Comparison of ENCODE assay signal across 7 mouse cellular contexts in the genomic region with DNA sequence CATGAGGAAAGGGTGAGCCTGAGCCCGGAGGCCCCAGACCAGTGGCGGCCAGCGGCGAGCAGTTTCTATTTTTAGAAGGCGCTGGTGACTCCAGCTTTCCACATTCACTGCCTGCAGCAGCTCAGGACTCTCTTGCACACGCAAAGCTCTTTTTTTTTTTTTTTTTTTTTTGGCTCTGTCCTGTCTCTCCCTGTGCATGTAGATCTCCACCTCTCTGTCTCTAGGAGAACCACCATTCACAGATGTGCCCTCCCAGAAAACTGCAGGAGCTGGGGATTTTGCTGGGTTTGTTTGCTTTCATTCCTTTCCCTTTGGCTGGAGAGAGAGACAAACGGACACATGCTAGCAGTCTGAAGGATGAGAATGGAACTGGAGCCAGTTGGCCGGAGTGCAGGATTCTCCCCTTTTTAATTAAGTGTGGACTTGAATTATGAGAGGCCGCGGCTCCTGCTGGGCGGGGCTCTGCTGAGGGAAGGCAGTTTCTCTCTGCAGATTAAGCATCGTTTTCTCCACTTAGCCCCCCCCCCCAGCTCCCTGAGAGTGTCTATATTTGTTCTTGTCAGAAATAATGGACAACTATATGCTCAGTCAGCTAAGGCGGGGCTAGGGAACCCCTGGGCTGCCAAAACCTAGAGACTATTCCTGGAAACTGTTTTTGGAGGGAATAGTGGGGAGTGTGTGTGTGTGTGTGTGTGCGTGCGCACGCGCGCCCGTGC. TPM values are rescaled to one million over a fixed set of nuclear protein-coding genes. Genes with fewer than 3 reads are reported as not detected.
DNase-seq lines count a peak whose midpoint lies in the region; ATAC-seq and TF ChIP-seq lines count a peak whose summit lies in the region.

No protein-coding gene starts in this region.

- H3K9me3 ChIP-seq in E14TG2a.4 (ENCODE audit: low read length): no peaks in the 10 kb centered on the region
- H3K9me3 ChIP-seq in heart, embryonic 12.5 days (replicated peaks): 0 out of 2 replicates have a peak, but pooled peaks cover 4% of the 10 kb centered on the region
- no peaks in the 10 kb centered on the region for H3K9me3 ChIP-seq in midbrain, embryonic 15.5 days

- H3K36me3 ChIP-seq in E14TG2a.4 (ENCODE audit: insufficient read depth, low read length): 0 out of 2 replicates have a peak, but pooled peaks cover 2% of the 10 kb centered on the region
- no peaks in the 10 kb centered on the region for H3K36me3 ChIP-seq in heart, embryonic 12.5 days
- no peaks in the 10 kb centered on the region for H3K36me3 ChIP-seq in midbrain, embryonic 15.5 days (replicated peaks)

- ATAC-seq in heart, embryonic 12.5 days (ENCODE audit: insufficient number of reproducible peaks, low FRiP score): peak; percentile 52
- no peak for ATAC-seq in midbrain, embryonic 15.5 days (replicated peaks)

- no peak for TF ChIP-seq CTCF in E14TG2a.4 (conservative IDR thresholded peaks at IDR 0.05; ENCODE audit: low read length)

- peak; percentile 56 for DNase-seq in 416B (ENCODE audit: low read depth)
- peak; percentile 28 to 48 for DNase-seq in kidney, postnatal 36 days
- no peak for DNase-seq in T-cell, adult 2 months (ENCODE audit: low spot score)
- DNase-seq in thymus, postnatal 14 days: no peak

- peak overlapping the region; percentile 52 for H3K4me3 ChIP-seq in E14TG2a.4 (replicated peaks; ENCODE audit: low read length)
- H3K4me3 ChIP-seq in heart, embryonic 12.5 days: peak overlapping the region; percentile 27
- no peak overlapping the region for H3K4me3 ChIP-seq in midbrain, embryonic 15.5 days

- peaks cover 69% of the 10 kb centered on the region for H3K4me1 ChIP-seq in E14TG2a.4 (replicated peaks; ENCODE audit: low read depth, low read length)
- H3K4me1 ChIP-seq in heart, embryonic 12.5 days (replicated peaks): peaks cover 24% of the 10 kb centered on the region
- peaks cover 12% of the 10 kb centered on the region for H3K4me1 ChIP-seq in midbrain, embryonic 15.5 days

- peak overlapping the region; percentile 64 for H3K4me2 ChIP-seq in heart, embryonic 12.5 days
- H3K4me2 ChIP-seq in midbrain, embryonic 15.5 days: peak overlapping the region; percentile 20

- H3K27me3 ChIP-seq in E14TG2a.4 (ENCODE audit: insufficient read depth, low read length): peaks cover 8% of the 10 kb centered on the region; the same call in 1 of the 2 replicates
- H3K27me3 ChIP-seq in heart, embryonic 12.5 days (replicated peaks): peaks cover 18% of the 10 kb centered on the region
- H3K27me3 ChIP-seq in midbrain, embryonic 15.5 days (replicated peaks): peaks cover 24% of the 10 kb centered on the region

- H3K27ac ChIP-seq in heart, embryonic 12.5 days (ENCODE audit: poor library complexity, severe bottlenecking): peak overlapping the region; percentile 97
- no peak overlapping the region for H3K27ac ChIP-seq in midbrain, embryonic 15.5 days

- peak overlapping the region; percentile 56; the same call in 1 of the 2 replicates for H3K9ac ChIP-seq in heart, embryonic 12.5 days
- H3K9ac ChIP-seq in midbrain, embryonic 15.5 days: no peak overlapping the region

- WGBS in heart, embryonic 12.5 days: 27% methylated on average over 19 of the region's 19 CpGs
- WGBS in midbrain, embryonic 15.5 days: 35% methylated on average over 19 of the region's 19 CpGs

RNA-seq across cellular contexts. Expression of a gene that starts 5.8 kb away (rescaled TPM):
- 10.0 and 10.3 TPM in 2 replicates for polyA plus RNA-seq in heart, embryonic 12.5 days (2016; fragmentation: Nextera tagmentation; extraction: Ambion mirVana)
- polyA plus RNA-seq in midbrain, embryonic 15.5 days (2015; fragmentation: Nextera tagmentation; extraction: Ambion mirVana): 5.9 and 7.5 TPM in 2 replicates

RNA-seq across cellular contexts. Expression of a gene that starts 58.2 kb away (rescaled TPM):
- polyA plus RNA-seq in heart, embryonic 12.5 days (2016; fragmentation: Nextera tagmentation; extraction: Ambion mirVana): 25.8 and 26.5 TPM in 2 replicates
- 31.1 and 33.9 TPM in 2 replicates for polyA plus RNA-seq in midbrain, embryonic 15.5 days (2015; fragmentation: Nextera tagmentation; extraction: Ambion mirVana)

Comparison
In these comparisons a context has a peak if more than half of its experiments do, and no peak if none do; other contexts are left out.
1. DNase-seq: peak in 416B (single experiment) and kidney, postnatal 36 days (2 of 2); none in T-cell, adult 2 months (single experiment) and thymus, postnatal 14 days (single experiment).